Mouse (Mus musculus) megakaryocyte, embryonic 14.5 days (primary cell): ENCODE data around the gene Sfmbt2. TPM values are rescaled to one million over a fixed set of nuclear protein-coding genes. Genes with fewer than 3 reads are reported as not detected.
A peak's percentile ranks its signal among the peaks of the same experiment; 100 is the strongest.
"Not testable (repeated sequence)": the region's sequence is repeated elsewhere in the genome, so short reads cannot be mapped to it uniquely, and the experiment has no call there.

Experiments used
- H3K27me3 ChIP-seq: replicated peaks from 2 replicates; pipeline ENCODE3; 2012; ENCODE audit warnings: inconsistent platforms
- H3K36me3 ChIP-seq: replicated peaks from 2 replicates; pipeline ENCODE3; 2012; ENCODE audit warnings: low read length, inconsistent platforms, mixed read lengths
- H3K4me1 ChIP-seq: 2 replicates; pipeline ENCODE4 v1.6.1; 2012; ENCODE audit warnings: inconsistent platforms
- H3K4me3 ChIP-seq: replicated peaks from 2 replicates; pipeline ENCODE3; 2012; ENCODE audit warnings: moderate library complexity, mild to moderate bottlenecking, inconsistent platforms
- H3K9me3 ChIP-seq: 2 replicates; pipeline ENCODE4 v1.6.1; 2012; ENCODE audit warnings: inconsistent platforms
- FLI1 ChIP-seq: IDR thresholded peaks from 2 replicates; pipeline ENCODE4 v1.6.1; 2012; ENCODE audit warnings: low read length, inconsistent platforms, mixed read lengths
- GATA1 ChIP-seq: IDR thresholded peaks from 3 replicates; pipeline ENCODE4 v1.6.1; 2012; ENCODE audit warnings: mixed read lengths, low read length, inconsistent platforms, borderline replicate concordance
- polyA plus RNA-seq: library from polyadenylated mRNA; stranded (reverse); fragments of >175 nt; gene quantifications from 2 replicates; pipeline ENCODE4 v1.2.3, GENCODE M21; 2012; ENCODE audit warnings: low replicate concordance; ENCODE audit not compliant: insufficient read depth

Sfmbt2 gene
- 0.21 TPM in 1 of 2 replicates, not detected in the other for polyA plus RNA-seq

DNA sequence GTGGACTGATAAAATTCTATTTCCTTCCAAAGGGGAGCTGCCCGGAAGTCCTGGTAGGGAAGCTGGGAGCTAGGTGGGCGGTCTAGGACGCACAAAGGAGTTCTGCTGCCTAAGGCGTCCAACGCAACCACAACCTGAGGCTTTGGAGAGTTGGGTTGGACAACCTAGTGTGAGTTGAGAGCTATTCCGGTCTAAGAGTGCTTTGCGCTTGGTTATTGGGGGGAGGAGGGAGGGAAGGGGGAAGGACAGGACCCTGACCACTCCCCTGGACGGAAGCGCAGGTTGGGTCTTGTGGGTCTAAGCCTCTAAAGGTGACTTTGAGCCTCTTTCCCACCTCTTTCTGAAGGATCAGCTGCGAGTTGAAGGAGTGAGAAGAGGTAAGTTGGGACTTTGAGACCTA is at the start of gene Sfmbt2:
Sfmbt2 (plus strand) TSS at position 335 of the 400 bp plus-strand sequence.
- Histone ChIP-seq H3K27me3 (peaks cover 71% of the 10 kb centered on the region), H3K4me1 (peaks cover 50% of the 10 kb centered on the region), H3K36me3 (no peaks in the 10 kb centered on the region), H3K9me3 (peaks cover 13% of the 10 kb centered on the region), H3K4me3 (peak within 1 kb of the TSS; percentile 3)
- TF ChIP-seq FLI1 (no peak), GATA1 (no peak)

DNA sequence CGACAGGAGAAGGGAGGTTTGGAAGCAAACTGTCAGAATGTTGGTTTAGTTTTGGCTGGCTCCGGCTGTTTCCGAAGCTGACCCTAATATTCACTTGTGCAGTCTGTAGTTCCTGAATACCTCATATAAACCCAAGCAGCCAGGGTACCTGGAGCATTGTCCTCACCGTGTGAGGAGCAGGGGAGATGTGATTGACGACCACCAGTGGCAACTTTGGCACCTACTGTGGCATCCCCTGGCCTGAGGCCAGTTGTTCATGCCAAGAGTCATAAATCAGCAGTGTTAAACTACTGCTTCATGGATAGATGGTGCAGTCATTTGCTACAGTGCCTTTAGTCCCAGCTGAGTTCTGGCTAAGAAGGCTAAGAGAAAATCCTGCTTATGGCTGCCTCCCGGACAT is 49.2 kb upstream of the Sfmbt2 start:
- Histone ChIP-seq H3K27me3 (peaks cover 6% of the 10 kb centered on the region), H3K9me3 (peaks cover 16% of the 10 kb centered on the region), H3K4me3 (no peak overlapping the region), H3K36me3 (no peaks in the 10 kb centered on the region), H3K4me1 (0 out of 2 replicates have a peak, but pooled peaks cover 3% of the 10 kb centered on the region)
- TF ChIP-seq GATA1 (no peak), FLI1 (no peak)

DNA sequence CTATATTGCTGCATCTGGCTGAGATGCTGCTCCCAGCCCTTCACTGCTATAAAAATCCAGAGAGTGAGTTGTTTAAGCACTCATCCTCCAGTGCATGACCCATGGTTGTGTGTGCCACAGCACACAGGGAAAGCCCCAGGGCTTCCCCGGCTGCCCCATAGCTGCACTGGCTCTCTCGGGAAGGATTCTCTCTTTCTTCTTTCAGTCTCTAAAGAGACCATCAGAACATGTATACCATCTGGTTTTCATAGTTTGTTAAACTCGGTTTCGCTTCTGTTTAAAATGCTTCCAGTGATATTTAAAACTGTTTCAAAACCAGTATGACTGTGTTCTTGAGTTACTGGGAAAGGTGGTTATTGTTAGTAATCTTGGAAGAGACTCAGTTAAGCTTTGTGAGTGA is 47.1 kb upstream of the Sfmbt2 start:
- peaks cover 18% of the 10 kb centered on the region for H3K9me3 ChIP-seq
- no peak for TF ChIP-seq FLI1
- no peak for TF ChIP-seq GATA1
- no peaks in the 10 kb centered on the region for H3K36me3 ChIP-seq
- H3K4me1 ChIP-seq: no peaks in the 10 kb centered on the region
- no peaks in the 10 kb centered on the region for H3K27me3 ChIP-seq
- H3K4me3 ChIP-seq: no peak overlapping the region

DNA sequence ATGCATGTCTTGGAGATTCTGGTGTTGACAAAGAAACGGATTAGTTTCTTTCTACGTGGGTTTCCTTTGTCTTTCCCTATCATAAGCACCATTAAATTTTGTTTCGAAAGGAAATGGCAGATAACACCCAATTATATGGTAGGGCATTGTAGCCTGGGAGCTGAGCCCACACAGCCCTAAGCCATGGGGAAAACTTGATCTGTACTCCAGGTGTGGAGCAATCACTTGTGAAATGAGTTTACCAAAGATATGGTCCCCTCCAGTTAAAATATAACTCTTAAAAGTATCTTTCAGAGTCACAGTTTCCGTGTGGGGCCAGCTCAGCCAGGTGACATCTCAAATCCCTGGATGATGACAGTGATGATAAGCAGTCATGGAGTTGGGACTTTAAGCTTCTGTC is 45.3 kb upstream of the Sfmbt2 start:
- Histone ChIP-seq H3K4me1 (no peaks in the 10 kb centered on the region), H3K27me3 (no peaks in the 10 kb centered on the region), H3K9me3 (peaks cover 18% of the 10 kb centered on the region), H3K4me3 (no peak overlapping the region), H3K36me3 (no peaks in the 10 kb centered on the region)
- TF ChIP-seq FLI1 (no peak), GATA1 (no peak)

DNA sequence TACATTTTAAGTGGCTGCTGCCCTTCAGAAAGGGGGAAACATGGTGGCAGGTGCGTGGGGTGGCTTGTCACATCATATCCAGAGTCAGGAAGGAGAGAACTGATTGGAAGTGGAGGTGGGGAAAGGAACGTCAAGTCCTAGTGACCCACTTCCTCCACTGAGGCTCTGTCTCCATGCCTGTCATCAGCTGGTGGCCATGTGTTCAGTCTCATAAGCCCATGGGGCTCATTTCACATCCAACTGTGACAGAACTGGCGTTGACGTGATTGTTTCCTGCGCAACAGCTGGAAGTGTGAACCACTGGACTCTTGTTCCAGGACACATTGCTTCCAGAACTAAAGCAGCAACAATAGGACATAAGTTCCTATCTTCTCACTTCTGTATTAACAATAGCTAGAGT is 40.1 kb upstream of the Sfmbt2 start:
- H3K36me3 ChIP-seq: no peaks in the 10 kb centered on the region
- H3K4me3 ChIP-seq: no peak overlapping the region
- H3K9me3 ChIP-seq: peaks cover 4% of the 10 kb centered on the region; the same call in 1 of the 2 replicates
- TF ChIP-seq GATA1 (no peak), FLI1 (no peak)
- H3K4me1 ChIP-seq: no peaks in the 10 kb centered on the region
- H3K27me3 ChIP-seq: peaks cover 6% of the 10 kb centered on the region

DNA sequence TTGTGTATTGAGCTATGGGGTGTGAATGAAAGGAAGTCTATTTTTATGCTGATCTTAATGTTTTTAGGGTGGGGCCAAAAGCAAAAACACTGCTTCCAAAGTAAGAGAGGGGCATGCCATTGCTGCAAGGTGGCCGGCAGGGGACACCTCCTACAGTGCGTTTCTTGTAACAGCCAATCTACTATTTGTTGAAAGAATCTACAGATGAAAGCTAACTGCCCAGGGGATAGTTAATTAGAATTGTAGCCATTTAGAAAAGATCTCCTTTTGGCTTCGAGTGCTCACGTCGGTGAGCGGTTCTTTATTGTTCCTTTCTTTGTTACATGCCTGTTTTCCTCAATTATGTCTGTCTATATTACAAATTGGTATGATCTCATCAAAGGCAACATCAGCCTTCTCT is 36.0 kb upstream of the Sfmbt2 start:
- no peaks in the 10 kb centered on the region for H3K36me3 ChIP-seq
- H3K27me3 ChIP-seq: peaks cover 6% of the 10 kb centered on the region
- no peaks in the 10 kb centered on the region for H3K4me1 ChIP-seq
- TF ChIP-seq GATA1 (no peak), FLI1 (no peak)
- H3K4me3 ChIP-seq: no peak overlapping the region
- no peaks in the 10 kb centered on the region; the same call in 1 of the 2 replicates for H3K9me3 ChIP-seq

DNA sequence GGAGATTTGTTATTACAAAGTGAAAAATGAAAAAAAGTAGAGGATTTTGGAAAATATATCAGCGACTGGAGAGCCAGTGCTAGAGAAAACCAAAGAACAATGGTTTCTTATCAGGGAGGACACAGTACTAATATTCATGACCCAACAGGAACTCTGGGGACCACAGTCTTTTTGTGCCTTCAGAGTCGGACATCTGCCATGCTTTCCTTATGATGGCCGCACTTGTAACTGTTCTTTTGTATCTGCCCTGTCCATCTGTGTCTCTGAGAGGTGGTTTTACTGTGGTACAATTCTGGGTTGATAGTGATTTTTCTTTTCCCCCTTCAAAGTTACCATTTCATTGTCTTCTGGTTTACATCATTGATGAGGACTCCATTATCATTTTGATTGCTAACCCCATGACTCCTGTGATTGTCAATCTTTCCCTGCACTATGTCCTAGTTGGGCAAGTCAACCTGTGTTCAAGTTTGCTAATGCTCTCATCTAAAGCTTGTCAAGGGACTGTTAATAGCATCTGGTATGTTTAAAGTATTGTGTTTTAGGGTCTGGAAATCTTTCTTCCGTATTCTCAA is 35.2 kb upstream of the Sfmbt2 start:
- Histone ChIP-seq H3K4me3 (no peak overlapping the region), H3K36me3 (no peaks in the 10 kb centered on the region), H3K4me1 (no peaks in the 10 kb centered on the region), H3K9me3 (no peaks in the 10 kb centered on the region; the same call in 1 of the 2 replicates), H3K27me3 (peaks cover 5% of the 10 kb centered on the region)
- TF ChIP-seq GATA1 (no peak), FLI1 (no peak)

DNA sequence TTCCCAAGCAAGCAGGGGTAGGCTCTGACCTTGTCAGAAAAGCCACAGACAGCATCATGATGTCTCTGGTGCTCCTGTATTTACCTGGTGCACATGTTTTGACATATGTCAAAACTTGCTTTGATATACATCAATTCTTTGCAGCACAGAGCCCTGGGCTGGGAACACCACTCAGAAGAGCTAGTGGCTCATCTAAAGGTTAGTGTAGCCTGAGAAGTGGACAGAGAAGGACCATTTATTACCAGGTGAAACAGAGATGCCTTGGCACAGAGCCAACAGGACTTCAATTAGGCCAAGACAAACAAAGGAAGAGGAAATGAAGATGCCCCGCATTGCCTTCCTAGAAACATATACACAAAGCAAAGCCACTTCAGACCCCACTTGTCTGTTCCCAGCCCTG is 30.3 kb upstream of the Sfmbt2 start:
- no peaks in the 10 kb centered on the region for H3K4me1 ChIP-seq
- H3K36me3 ChIP-seq: no peaks in the 10 kb centered on the region
- H3K4me3 ChIP-seq: no peak overlapping the region
- H3K9me3 ChIP-seq: no peaks in the 10 kb centered on the region
- peaks cover 3% of the 10 kb centered on the region for H3K27me3 ChIP-seq
- TF ChIP-seq GATA1 (no peak), FLI1 (no peak)

DNA sequence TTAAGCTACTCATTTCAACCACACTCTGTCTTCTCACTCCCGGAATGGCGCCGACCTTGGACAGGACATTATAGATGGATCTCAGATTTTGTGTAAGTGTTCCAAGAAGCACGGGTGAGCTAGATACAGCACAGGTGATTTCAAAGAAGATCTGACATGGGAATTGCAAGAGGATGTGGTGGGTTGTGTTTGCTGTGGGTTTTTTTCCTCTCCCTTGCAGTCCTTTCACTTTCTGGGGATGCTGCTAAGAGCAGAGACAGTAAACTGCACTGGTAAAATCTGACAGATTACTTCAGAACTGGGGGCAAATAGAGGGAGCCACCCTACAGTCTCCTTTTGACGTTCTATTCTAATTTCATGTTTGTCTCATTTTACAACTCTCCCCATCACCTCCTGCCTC is 26.8 kb upstream of the Sfmbt2 start:
- TF ChIP-seq FLI1: no peak
- no peak for TF ChIP-seq GATA1
- Histone ChIP-seq H3K4me1 (no peaks in the 10 kb centered on the region), H3K36me3 (no peaks in the 10 kb centered on the region), H3K9me3 (no peaks in the 10 kb centered on the region), H3K4me3 (no peak overlapping the region), H3K27me3 (peaks cover 5% of the 10 kb centered on the region)

DNA sequence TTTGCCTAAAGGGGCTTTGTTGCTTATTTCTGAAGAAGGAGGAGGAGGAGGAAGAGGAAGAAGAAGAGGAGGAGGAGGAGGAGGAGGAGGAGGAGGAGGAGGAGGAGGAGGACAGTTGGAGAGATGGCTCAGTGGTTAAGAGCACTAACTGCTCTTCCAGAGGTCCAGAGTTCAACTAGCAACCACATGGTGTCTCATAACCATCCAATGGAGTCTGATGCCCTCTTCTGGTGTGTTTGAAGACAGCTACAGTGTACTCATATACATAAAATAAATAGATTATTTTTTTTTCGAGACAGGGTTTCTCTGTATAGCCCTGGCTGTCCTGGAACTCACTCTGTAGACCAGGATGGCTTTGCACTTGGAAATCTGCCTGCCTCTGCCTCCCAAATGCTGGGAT is 26.2 kb upstream of the Sfmbt2 start:
- H3K36me3 ChIP-seq, H3K4me1 ChIP-seq, H3K4me3 ChIP-seq, H3K27me3 ChIP-seq, H3K9me3 ChIP-seq: not testable (repeated sequence)

DNA sequence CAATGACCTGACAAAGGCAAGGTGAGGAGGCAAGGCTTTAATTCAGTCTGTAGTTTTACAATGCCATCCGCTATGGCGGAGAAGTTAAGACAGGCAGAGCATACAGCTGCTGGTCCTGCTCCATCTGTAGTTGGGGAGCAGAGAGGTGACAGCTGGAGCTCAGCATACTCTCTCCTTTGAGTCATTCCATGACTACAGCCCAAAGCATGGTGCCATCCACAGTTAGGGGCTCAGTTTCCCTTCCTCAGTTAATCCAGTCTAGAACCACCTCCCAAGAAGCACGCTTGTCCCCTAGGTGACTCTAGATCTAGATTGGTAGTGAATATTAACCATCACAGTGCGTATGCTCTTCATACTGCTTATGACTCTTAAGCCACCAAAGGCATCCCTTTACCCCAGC is 23.1 kb upstream of the Sfmbt2 start:
- Histone ChIP-seq H3K4me3 (no peak overlapping the region), H3K36me3 (no peaks in the 10 kb centered on the region), H3K4me1 (no peaks in the 10 kb centered on the region), H3K9me3 (no peaks in the 10 kb centered on the region), H3K27me3 (peaks cover 4% of the 10 kb centered on the region)
- TF ChIP-seq FLI1 (no peak), GATA1 (no peak)
